In the genomic region with DNA sequence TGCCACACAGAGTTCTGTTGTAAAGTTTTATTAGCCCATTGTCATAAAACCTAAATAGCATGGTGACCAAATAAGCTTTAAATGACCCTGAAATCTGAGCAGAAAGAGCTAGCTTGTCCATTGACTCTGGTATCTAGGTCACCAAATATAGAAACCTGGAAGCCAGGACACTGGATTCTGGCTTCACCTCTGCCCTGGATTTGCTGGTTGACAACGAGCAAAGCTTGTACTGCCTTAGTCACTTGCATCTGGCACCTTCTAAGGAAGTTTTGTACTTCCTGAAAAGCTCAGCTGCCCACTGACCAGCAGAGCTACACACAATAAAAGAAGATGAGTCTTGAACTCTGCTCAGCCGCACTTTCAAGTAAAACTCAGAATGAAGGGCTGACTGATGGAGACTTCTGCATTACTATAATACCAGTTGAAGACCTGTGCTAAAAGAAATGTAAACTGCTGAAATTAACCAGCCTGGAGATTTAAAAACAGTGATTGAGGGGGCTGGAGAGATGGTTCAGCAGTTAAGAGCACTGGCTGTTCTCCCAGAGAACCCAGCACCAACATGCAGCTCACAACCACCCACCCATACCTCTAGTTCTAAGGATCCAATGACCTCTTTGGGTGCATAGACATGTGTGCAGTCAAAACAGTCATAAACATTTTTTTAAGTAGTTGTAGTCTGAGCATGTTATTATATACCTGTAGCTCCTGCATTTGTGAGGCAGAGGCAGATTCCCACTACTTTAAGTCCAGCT, we compare ENCODE assay signal across 30 mouse cellular contexts.
DNase-seq lines count a peak whose midpoint lies in the region; ATAC-seq and TF ChIP-seq lines count a peak whose summit lies in the region.
"Had no signal": no experiment of that assay in that cellular context is flagged by ENCODE, and none has a peak within 500 bp of the region (broad histone marks: within the 10 kb centered on the region; RNA-seq: fewer than 3 reads in every experiment).

No protein-coding gene starts in this region.

- no peak for TF ChIP-seq CTCF in intestine, postnatal 0 days (IDR thresholded peaks at IDR 0.05; ENCODE audit: low read depth)
- TF ChIP-seq CTCF in cortical plate, adult 2 months (IDR thresholded peaks at IDR 0.05; ENCODE audit: extremely low read depth, insufficient read depth, low read length): no peak

- DNase-seq in heart, adult 11 months: peak; percentile 85
- DNase-seq in intestine, embryonic 14.5 days (ENCODE audit: low spot score): peak; percentile 15
- peak; percentile 5 to 12 for DNase-seq in heart, postnatal 14 days
- no peak for DNase-seq in MN1 (ENCODE audit: low spot score)
- DNase-seq: adrenal gland, adult 2 months; adrenal gland, postnatal 36 days; cerebellum, adult 8-10 months; cerebellum, postnatal 25 days; gastrocnemius, postnatal 14 days; kidney, adult 18-20 months; kidney, postnatal 36 days; layer of hippocampus, postnatal 36 days; left cerebral cortex, postnatal 4 days; lung, adult 2 months; lung, postnatal 10 days; midbrain, embryonic 14.5 days; right cerebral cortex, postnatal 25 days; spleen, adult 18-20 months; thymus, adult 18-20 months; thymus, postnatal 25 days had no signal

- no peaks in the 10 kb centered on the region for H3K4me1 ChIP-seq in heart, embryonic 12.5 days (replicated peaks)
- H3K4me1 ChIP-seq in intestine, embryonic 14.5 days (replicated peaks; ENCODE audit: control insufficient read depth, insufficient read depth, low read length): no peaks in the 10 kb centered on the region
- no peaks in the 10 kb centered on the region for H3K4me1 ChIP-seq in intestine, postnatal 0 days (replicated peaks; ENCODE audit: control insufficient read depth, insufficient read depth, low read length)
- peaks cover 2% of the 10 kb centered on the region for H3K4me1 ChIP-seq in cortical plate, adult 2 months (ENCODE audit: control insufficient read depth, insufficient read depth, low read length)
- H3K4me1 ChIP-seq: forebrain, embryonic 13.5 days; heart, embryonic 13.5 days had no signal

- no peaks in the 10 kb centered on the region for H3K36me3 ChIP-seq in heart, embryonic 12.5 days
- no peaks in the 10 kb centered on the region for H3K36me3 ChIP-seq in intestine, embryonic 14.5 days (ENCODE audit: control insufficient read depth, insufficient read depth, low read length)
- no peaks in the 10 kb centered on the region; the same call in 1 of the 2 replicates for H3K36me3 ChIP-seq in intestine, postnatal 0 days (ENCODE audit: control insufficient read depth, insufficient read depth)
- H3K36me3 ChIP-seq: heart, embryonic 13.5 days had no signal

- no peak overlapping the region for H3K27ac ChIP-seq in heart, embryonic 12.5 days (ENCODE audit: poor library complexity, severe bottlenecking)
- H3K27ac ChIP-seq in intestine, embryonic 14.5 days (ENCODE audit: low read depth): no peak overlapping the region
- no peak overlapping the region for H3K27ac ChIP-seq in intestine, postnatal 0 days (ENCODE audit: low read depth, low read length)
- H3K27ac ChIP-seq in cortical plate, adult 2 months (ENCODE audit: insufficient read depth, low read length): 0 out of 2 replicates have a peak overlapping the region, but pooled peaks have one; percentile 34
- H3K27ac ChIP-seq: forebrain, embryonic 13.5 days; heart, embryonic 13.5 days; hindbrain, embryonic 14.5 days; liver, embryonic 14.5 days; macrophage had no signal

- H3K4me3 ChIP-seq in heart, embryonic 12.5 days: no peak overlapping the region
- no peak overlapping the region for H3K4me3 ChIP-seq in intestine, embryonic 14.5 days (ENCODE audit: low read depth, low read length)
- no peak overlapping the region for H3K4me3 ChIP-seq in intestine, postnatal 0 days (ENCODE audit: low read depth, low read length)
- H3K4me3 ChIP-seq in cortical plate, adult 2 months (ENCODE audit: insufficient read depth, low read length): no peak overlapping the region
- H3K4me3 ChIP-seq: forebrain, embryonic 13.5 days; heart, embryonic 13.5 days had no signal

- TF ChIP-seq POLR2A in cortical plate, adult 2 months (IDR thresholded peaks at IDR 0.05; ENCODE audit: extremely low read depth, insufficient read depth, low read length): no peak

- no peaks in the 10 kb centered on the region for H3K9me3 ChIP-seq in heart, embryonic 12.5 days (replicated peaks)
- no peaks in the 10 kb centered on the region for H3K9me3 ChIP-seq in intestine, embryonic 14.5 days (ENCODE audit: control insufficient read depth, low read length)
- no peaks in the 10 kb centered on the region for H3K9me3 ChIP-seq in intestine, postnatal 0 days (ENCODE audit: control insufficient read depth)
- H3K9me3 ChIP-seq: forebrain, embryonic 13.5 days; heart, embryonic 13.5 days had no signal

- H3K27me3 ChIP-seq in heart, embryonic 12.5 days (replicated peaks): no peaks in the 10 kb centered on the region
- no peaks in the 10 kb centered on the region for H3K27me3 ChIP-seq in intestine, embryonic 14.5 days (replicated peaks; ENCODE audit: control insufficient read depth, insufficient read depth, low read length)
- H3K27me3 ChIP-seq in intestine, postnatal 0 days (replicated peaks; ENCODE audit: control insufficient read depth, insufficient read depth, low read length): no peaks in the 10 kb centered on the region
- H3K27me3 ChIP-seq: forebrain, embryonic 13.5 days; heart, embryonic 13.5 days had no signal

- no peak overlapping the region for H3K4me2 ChIP-seq in heart, embryonic 12.5 days
- H3K4me2 ChIP-seq in intestine, embryonic 14.5 days (ENCODE audit: low read length): no peak overlapping the region
- no peak overlapping the region for H3K4me2 ChIP-seq in intestine, postnatal 0 days (replicated peaks; ENCODE audit: low read depth)
- H3K4me2 ChIP-seq: forebrain, embryonic 13.5 days; heart, embryonic 13.5 days; hindbrain, embryonic 14.5 days had no signal

- ATAC-seq in heart, embryonic 12.5 days (ENCODE audit: insufficient number of reproducible peaks, low FRiP score): no peak
- no peak for ATAC-seq in intestine, embryonic 14.5 days (replicated peaks; ENCODE audit: low FRiP score, low TSS enrichment, low read depth)
- no peak for ATAC-seq in intestine, postnatal 0 days
- ATAC-seq: activated CD4-positive, CD25-positive, alpha-beta regulatory T cell, adult 4 months; CD4-positive, CD25-positive, alpha-beta regulatory T cell, adult 4 months; forebrain, embryonic 13.5 days had no signal

- WGBS in heart, embryonic 12.5 days: 52% methylated on average over 2 of the region's 2 CpGs
- 53% methylated on average over 2 of the region's 2 CpGs for WGBS in intestine, embryonic 14.5 days
- WGBS in intestine, postnatal 0 days: 46% methylated on average over 2 of the region's 2 CpGs

- no peak overlapping the region for H3K9ac ChIP-seq in heart, embryonic 12.5 days
- no peak overlapping the region for H3K9ac ChIP-seq in intestine, embryonic 14.5 days (ENCODE audit: low read length)
- no peak overlapping the region for H3K9ac ChIP-seq in intestine, postnatal 0 days (ENCODE audit: low read depth, low read length)
- H3K9ac ChIP-seq: forebrain, embryonic 13.5 days; heart, embryonic 13.5 days; hindbrain, embryonic 14.5 days; liver, embryonic 14.5 days had no signal

- intact Hi-C loops in heart, postnatal 14 days (cut with DNase I): no loop called here
